Mouse (Mus musculus) spleen, adult 2 months (tissue): ENCODE measurements around the gene D430041D05Rik. TPM values are rescaled to one million over a fixed set of nuclear protein-coding genes. Genes with fewer than 3 reads are reported as not detected.

Experiments used
- DNase-seq, 2 experiments: peaks; one replicate each; pipeline versions ENCODE4 v3.0.0 to v3.0.0-alpha.2; 2012 to 2021; ENCODE audit warnings: low spot score in 2 of 2, low read depth in 1 of 2
- H3K27ac ChIP-seq: fragments of 200-500 bp; 2 replicates; pipeline ENCODE4 v1.5.1; 2012; ENCODE audit warnings: low read length, inconsistent platforms; ENCODE audit not compliant: insufficient read depth
- H3K27me3 ChIP-seq: fragments of 200-500 bp; 2 replicates; pipeline ENCODE4 v1.6.1; 2012; ENCODE audit warnings: mild to moderate bottlenecking, moderate library complexity, low read length, inconsistent platforms; ENCODE audit not compliant: control insufficient read depth, insufficient read depth
- H3K36me3 ChIP-seq: fragments of 200-500 bp; 2 replicates; pipeline ENCODE4 v1.6.1; 2012; ENCODE audit warnings: mild to moderate bottlenecking, low read length, inconsistent platforms; ENCODE audit not compliant: control insufficient read depth, insufficient read depth
- H3K4me1 ChIP-seq: fragments of 200-500 bp; 2 replicates; pipeline ENCODE4 v1.6.1; 2011; ENCODE audit warnings: inconsistent platforms; ENCODE audit not compliant: control insufficient read depth, insufficient read depth, insufficient read length
- H3K4me3 ChIP-seq: fragments of 200-500 bp; 2 replicates; pipeline ENCODE4 v1.5.1; 2011; ENCODE audit warnings: mild to moderate bottlenecking, inconsistent platforms; ENCODE audit not compliant: insufficient read depth, insufficient read length; ENCODE audit errors: extremely low read depth
- CTCF ChIP-seq: fragments of 200-500 bp; IDR thresholded peaks from 2 replicates; pipeline ENCODE4 v1.5.1; 2011; ENCODE audit warnings: mild to moderate bottlenecking, inconsistent platforms; ENCODE audit not compliant: insufficient read depth, insufficient read length, insufficient replicate concordance; ENCODE audit errors: extremely low read depth
- POLR2A ChIP-seq: fragments of 200-500 bp; IDR thresholded peaks from 2 replicates; pipeline ENCODE4 v1.6.1; 2011; ENCODE audit warnings: low read depth, low read length, inconsistent platforms
- WGBS: fragments of 180-500 bp; shearing (Covaris S2); methylation state at CpG from one replicate; pipeline ENCODE4 v1.1.7; 2018; 5-methylcytosine and 5-hydroxymethylcytosine counted together
- polyA plus RNA-seq: library from polyadenylated mRNA; depleted of rRNA; stranded (reverse); fragments of >200 nt; gene quantifications from 2 replicates; pipeline ENCODE4 v1.2.3, GENCODE M21; 2012

Gene D430041D05Rik
- polyA plus RNA-seq, 1 experiment: 0.01 TPM

- Histone ChIP-seq H3K27ac (no peak overlapping the region), H3K27me3 (no peaks in the 10 kb centered on the region), H3K4me1 (no peaks in the 10 kb centered on the region), H3K36me3 (no peaks in the 10 kb centered on the region), H3K4me3 (no peak overlapping the region)
- 93% methylated on average over 17 of the region's 17 CpGs for WGBS
- TF ChIP-seq CTCF: no peak
- no peak for TF ChIP-seq POLR2A
- no peak for DNase-seq
These were observed 242.5 kb downstream of the D430041D05Rik start for GRCm38 (mm10) chr2:104168186-104168896.

GRCm38 (mm10) chr2:104167765-104168164 lies 243.0 kb downstream of the D430041D05Rik start:
- Histone ChIP-seq H3K27ac (no peak overlapping the region), H3K36me3 (no peaks in the 10 kb centered on the region), H3K4me1 (no peaks in the 10 kb centered on the region), H3K4me3 (no peak overlapping the region), H3K27me3 (no peaks in the 10 kb centered on the region)
- DNase-seq: no peak
- 92% methylated on average over 23 of the region's 23 CpGs for WGBS
- TF ChIP-seq POLR2A: no peak
- no peak for TF ChIP-seq CTCF

- Histone ChIP-seq H3K27ac (no peak overlapping the region), H3K4me3 (no peak overlapping the region), H3K27me3 (no peaks in the 10 kb centered on the region), H3K4me1 (no peaks in the 10 kb centered on the region), H3K36me3 (no peaks in the 10 kb centered on the region)
- DNase-seq: no peak
- 92% methylated on average over 2 of the region's 2 CpGs for WGBS
- TF ChIP-seq CTCF: no peak
- no peak for TF ChIP-seq POLR2A
These were observed 245.2 kb downstream of the D430041D05Rik start for GRCm38 (mm10) chr2:104165631-104166030.

- H3K4me1 ChIP-seq: no peaks in the 10 kb centered on the region
- DNase-seq: no peak
- 83% methylated on average over 4 of the region's 4 CpGs for WGBS
- H3K27me3 ChIP-seq: no peaks in the 10 kb centered on the region
- H3K27ac ChIP-seq: no peak overlapping the region
- TF ChIP-seq CTCF (no peak), POLR2A (no peak)
- H3K4me3 ChIP-seq: no peak overlapping the region
- H3K36me3 ChIP-seq: no peaks in the 10 kb centered on the region
These were observed 246.8 kb downstream of the D430041D05Rik start for GRCm38 (mm10) chr2:104163978-104164487.

- Histone ChIP-seq H3K27ac (no peak overlapping the region), H3K36me3 (no peaks in the 10 kb centered on the region), H3K4me1 (no peaks in the 10 kb centered on the region), H3K27me3 (no peaks in the 10 kb centered on the region), H3K4me3 (no peak overlapping the region)
- 83% methylated on average over 7 of the region's 7 CpGs for WGBS
- TF ChIP-seq CTCF (no peak), POLR2A (no peak)
- DNase-seq: no peak
These were observed 247.4 kb downstream of the D430041D05Rik start for GRCm38 (mm10) chr2:104163418-104163817.

GRCm38 (mm10) chr2:104157831-104158230 lies 253.0 kb downstream of the D430041D05Rik start:
- 93% methylated on average over 4 of the region's 4 CpGs for WGBS
- DNase-seq: no peak
- TF ChIP-seq POLR2A (no peak), CTCF (no peak)
- H3K27ac ChIP-seq: no peak overlapping the region
- H3K4me1 ChIP-seq: no peaks in the 10 kb centered on the region
- no peak overlapping the region for H3K4me3 ChIP-seq
- no peaks in the 10 kb centered on the region for H3K36me3 ChIP-seq
- H3K27me3 ChIP-seq: no peaks in the 10 kb centered on the region

GRCm38 (mm10) chr2:104153876-104154275 lies 256.9 kb downstream of the D430041D05Rik start:
- H3K36me3 ChIP-seq: no peaks in the 10 kb centered on the region
- DNase-seq: no peak
- no peak overlapping the region for H3K4me3 ChIP-seq
- H3K4me1 ChIP-seq: no peaks in the 10 kb centered on the region
- no peak for TF ChIP-seq CTCF
- TF ChIP-seq POLR2A: no peak
- no peaks in the 10 kb centered on the region for H3K27me3 ChIP-seq
- WGBS: 83% methylated on average over 3 of the region's 3 CpGs
- H3K27ac ChIP-seq: no peak overlapping the region
